Mouse (Mus musculus) E14TG2a.4 (cell line): ENCODE results near the gene Eme2.
A peak's percentile ranks its signal among the peaks of the same experiment; 100 is the strongest.
"Not testable (repeated sequence)": the region's sequence is repeated elsewhere in the genome, so short reads cannot be mapped to it uniquely, and the experiment has no call there.

Experiments
- H3K27me3 ChIP-seq: 2 replicates; pipeline ENCODE4 v1.6.1; 2014; ENCODE audit warnings: low read length, control low read depth; ENCODE audit not compliant: insufficient read depth
- H3K36me3 ChIP-seq: 2 replicates; pipeline ENCODE4 v1.6.1; 2014; ENCODE audit warnings: low read length, control low read depth; ENCODE audit not compliant: insufficient read depth
- H3K4me1 ChIP-seq: replicated peaks from 2 replicates; pipeline ENCODE4 v1.6.1; 2014; ENCODE audit warnings: low read depth, low read length, control low read depth
- H3K4me3 ChIP-seq: replicated peaks from 2 replicates; pipeline ENCODE4 v1.5.1; 2014; ENCODE audit warnings: mild to moderate bottlenecking, low read length
- H3K9me3 ChIP-seq: 2 replicates; pipeline ENCODE4 v1.6.1; 2014; ENCODE audit warnings: low read length, control low read depth
- CTCF ChIP-seq: conservative IDR thresholded peaks from 2 replicates; pipeline ENCODE4 v1.5.1; 2014; ENCODE audit warnings: low read length
- NANOG ChIP-seq: IDR thresholded peaks from 2 replicates; pipeline ENCODE4 v1.6.1; 2014; ENCODE audit warnings: borderline replicate concordance, low read length, mixed read lengths
- POU5F1 ChIP-seq: IDR thresholded peaks from 2 replicates; pipeline ENCODE4 v1.6.1; 2014; ENCODE audit warnings: low read length, borderline replicate concordance

The Eme2 gene

DNA sequence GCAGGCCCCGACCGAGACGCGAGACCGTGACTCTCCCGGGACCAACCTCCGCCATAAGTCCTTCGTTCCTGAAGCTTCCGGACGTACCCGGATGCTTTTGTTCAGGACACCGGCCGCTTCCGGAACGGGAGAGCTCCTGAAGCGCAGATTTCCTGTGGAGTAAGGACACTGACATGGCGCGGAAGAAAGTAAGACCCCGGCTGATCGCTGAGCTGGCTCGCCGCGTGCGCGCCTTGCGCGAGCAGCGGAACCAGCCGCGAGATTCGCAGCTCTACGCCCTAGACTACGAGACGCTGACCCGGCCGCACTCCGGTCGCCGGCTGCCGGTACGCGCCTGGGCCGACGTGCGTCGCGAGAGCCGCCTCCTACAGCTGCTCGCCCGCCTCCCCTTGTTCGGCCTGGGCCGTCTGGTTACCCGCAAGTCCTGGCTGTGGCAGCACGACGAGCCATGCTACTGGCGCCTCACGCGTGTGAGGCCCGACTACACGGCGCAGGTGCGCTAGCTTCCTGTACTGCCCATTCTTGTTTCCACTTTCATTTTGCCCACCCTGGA, at the start of gene Eme2, which contains the start of gene Mrps34:
TSS of gene Eme2 (minus strand) at position 93 of the 553 bp plus-strand sequence.
TSS of gene Mrps34 (plus strand) at position 122 of the 553 bp plus-strand sequence.
- Histone ChIP-seq H3K4me1 (peaks cover 74% of the 10 kb centered on the region), H3K9me3 (no peaks in the 10 kb centered on the region), H3K36me3 (peaks cover 82% of the 10 kb centered on the region), H3K27me3 (no peaks in the 10 kb centered on the region), H3K4me3 (peak within 1 kb of the TSS; percentile 94)
- no peak for TF ChIP-seq NANOG
- TF ChIP-seq POU5F1 = no peak
- TF ChIP-seq CTCF = no peak

DNA sequence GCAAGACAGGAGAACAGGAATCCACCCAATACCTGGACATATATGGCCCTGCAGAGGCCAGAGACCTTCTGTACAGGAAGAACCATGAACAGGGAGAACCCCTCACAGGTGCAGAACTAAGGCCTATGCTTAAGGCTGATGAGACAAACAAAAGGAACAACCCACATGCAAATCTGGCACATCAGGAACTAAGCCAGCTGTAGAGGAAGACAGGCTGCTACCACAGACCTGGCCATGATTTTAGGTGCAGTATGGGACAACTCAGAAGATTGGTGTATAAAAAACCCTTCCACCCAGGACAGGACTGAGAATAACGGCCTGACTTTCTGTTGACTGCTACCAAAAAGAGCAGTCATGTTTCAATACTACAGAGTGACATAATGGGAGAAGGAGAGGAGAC, 48.7 kb upstream of the Eme2 start:
- H3K9me3 ChIP-seq, H3K4me3 ChIP-seq, H3K27me3 ChIP-seq: not testable (repeated sequence)
- Histone ChIP-seq H3K4me1 (peaks cover 19% of the 10 kb centered on the region), H3K36me3 (peaks cover 82% of the 10 kb centered on the region)

DNA sequence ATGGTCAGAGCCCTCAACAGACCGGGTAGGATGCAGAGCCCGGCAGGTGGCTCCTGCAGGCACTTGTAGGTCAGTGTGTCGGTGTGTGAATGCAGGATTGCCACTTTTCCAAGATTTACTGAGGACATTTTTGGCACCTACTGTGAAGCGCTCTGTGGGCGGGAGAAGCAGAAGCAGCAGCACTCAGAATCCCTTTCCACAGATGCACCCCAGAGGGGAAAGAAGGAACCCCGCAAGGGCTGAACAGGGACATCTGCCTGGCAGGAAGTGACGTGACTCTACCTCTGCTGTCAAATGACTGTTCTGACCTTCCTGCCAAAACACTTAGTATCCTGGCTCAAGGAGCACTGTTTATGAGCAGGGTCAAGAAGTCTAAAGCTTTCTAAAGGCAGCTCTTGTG, 48.1 kb upstream of the Eme2 start:
- Histone ChIP-seq H3K9me3 (no peaks in the 10 kb centered on the region), H3K4me3 (peak overlapping the region; percentile 37), H3K4me1 (peaks cover 17% of the 10 kb centered on the region), H3K36me3 (peaks cover 77% of the 10 kb centered on the region), H3K27me3 (no peaks in the 10 kb centered on the region)
- TF ChIP-seq CTCF (no peak), NANOG (no peak), POU5F1 (no peak)

DNA sequence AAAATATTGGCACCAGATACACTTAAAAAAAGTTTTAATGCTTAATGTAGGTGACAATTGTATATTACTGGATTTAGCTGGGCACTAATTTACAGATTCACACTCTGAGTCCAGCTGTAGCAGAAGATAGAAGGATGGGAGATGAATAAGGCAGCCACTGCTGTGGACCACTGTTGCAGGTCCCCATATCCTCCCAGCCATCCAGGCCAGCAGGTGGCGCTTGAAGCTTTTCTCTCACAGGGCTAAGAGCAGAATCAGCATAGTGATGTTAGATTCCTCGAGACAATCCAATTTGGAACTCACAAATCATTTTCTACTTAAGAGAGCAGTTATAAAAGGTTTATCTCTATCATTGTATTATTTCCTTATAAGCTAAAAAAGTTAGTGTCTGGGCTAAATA, 47.6 kb upstream of the Eme2 start:
- not testable (repeated sequence) for H3K4me3 ChIP-seq, H3K9me3 ChIP-seq, H3K27me3 ChIP-seq
- H3K4me1 ChIP-seq = peaks cover 17% of the 10 kb centered on the region
- H3K36me3 ChIP-seq = peaks cover 71% of the 10 kb centered on the region
- peak; percentile 47 for TF ChIP-seq CTCF

DNA sequence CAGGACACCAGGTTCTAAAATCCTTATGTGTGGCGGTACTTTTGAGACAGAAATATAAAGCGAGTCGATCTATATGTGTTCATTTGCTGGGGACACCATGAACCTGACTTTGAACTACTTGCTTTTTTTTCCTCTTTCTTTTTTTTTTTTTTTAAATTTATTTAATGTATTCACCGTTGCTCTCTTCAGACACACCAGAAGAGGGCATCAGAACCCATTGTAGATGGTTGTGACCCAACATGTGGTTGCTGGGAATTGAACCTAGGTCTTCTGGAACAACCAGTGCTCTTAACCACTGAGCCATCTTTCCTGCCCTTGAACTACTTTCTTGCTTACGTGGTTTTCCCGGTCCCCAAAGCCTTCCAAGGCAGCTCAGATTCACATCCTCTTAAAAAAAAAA, 42.4 kb upstream of the Eme2 start:
- Histone ChIP-seq H3K27me3 (no peaks in the 10 kb centered on the region), H3K36me3 (peaks cover 52% of the 10 kb centered on the region), H3K4me1 (peaks cover 16% of the 10 kb centered on the region), H3K9me3 (no peaks in the 10 kb centered on the region), H3K4me3 (peak overlapping the region; percentile 96)
- TF ChIP-seq NANOG (no peak), POU5F1 (no peak), CTCF (no peak)

DNA sequence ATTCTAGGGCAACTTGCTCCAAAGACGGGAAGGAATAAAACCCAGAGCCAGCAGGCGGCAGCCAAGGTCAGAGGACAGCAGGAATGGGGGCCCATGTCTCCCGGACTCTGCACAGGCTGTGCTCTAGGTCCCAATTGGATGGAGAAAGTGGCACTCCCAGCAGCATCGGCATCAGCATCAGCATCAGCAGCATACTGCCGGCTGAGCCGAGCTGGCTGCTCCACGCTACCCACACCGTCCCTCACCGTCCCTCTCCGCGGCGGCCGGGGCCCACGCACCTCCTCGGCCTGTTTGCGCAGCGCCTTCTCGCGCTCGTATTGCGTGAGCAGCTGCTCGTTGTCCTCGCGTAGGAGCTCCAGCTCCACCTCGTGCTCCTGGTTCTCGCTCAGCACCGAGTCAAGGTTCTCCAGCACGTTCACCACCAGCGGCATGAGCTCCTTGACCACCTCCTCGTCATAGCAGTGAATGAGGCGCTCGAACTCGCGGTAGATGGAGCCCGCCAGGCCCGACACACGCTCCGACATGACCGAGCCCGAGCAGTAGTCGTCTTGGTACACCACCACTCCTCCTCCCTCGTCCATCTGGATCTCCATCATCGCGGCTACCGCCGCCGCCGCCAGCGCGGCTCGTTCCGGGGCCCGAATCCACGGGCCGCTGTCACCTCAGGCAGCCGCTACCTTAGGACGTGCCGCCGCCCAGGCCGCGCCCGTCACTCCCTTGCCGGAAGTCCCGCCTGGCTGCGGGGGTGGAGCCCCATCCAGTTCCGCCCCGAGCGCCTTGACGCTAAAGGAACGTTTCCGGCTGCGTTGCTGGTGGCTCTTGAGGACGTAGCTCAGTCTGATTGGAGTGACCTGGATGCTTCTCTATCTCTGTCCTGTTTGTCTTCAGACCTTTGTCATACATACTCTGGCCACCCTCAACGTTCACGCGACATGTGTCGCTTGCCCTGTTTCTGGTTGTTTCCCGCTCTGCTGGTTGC, 41.7 kb upstream of the Eme2 start, which contains the start of gene Mapk8ip3:
TSS of gene Mapk8ip3 (minus strand) at position 719 of the 979 bp plus-strand sequence.
- Histone ChIP-seq H3K27me3 (no peaks in the 10 kb centered on the region), H3K9me3 (no peaks in the 10 kb centered on the region), H3K4me1 (peaks cover 16% of the 10 kb centered on the region), H3K4me3 (peak within 1 kb of the TSS; percentile 96), H3K36me3 (peaks cover 49% of the 10 kb centered on the region)
- TF ChIP-seq CTCF (no peak), NANOG (no peak), POU5F1 (no peak)

DNA sequence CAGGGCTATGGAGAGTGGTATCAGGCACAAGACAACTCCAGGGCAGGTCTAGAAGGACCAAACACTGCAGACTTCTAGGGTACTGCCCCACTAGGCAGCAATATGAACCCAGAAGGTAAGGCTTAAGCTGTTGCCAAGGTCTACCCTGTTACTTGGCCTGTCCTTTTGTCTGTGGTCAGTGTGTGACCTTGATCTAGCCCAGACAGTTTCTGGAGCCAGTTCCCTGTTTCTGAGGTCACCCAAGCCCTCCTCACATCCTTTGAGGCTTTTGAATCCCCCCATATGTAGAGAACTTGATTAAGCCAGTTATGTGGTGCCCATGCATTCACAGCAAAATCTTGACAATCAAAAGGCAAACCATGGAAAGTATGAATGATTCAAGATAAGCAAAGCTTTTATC, 40.8 kb upstream of the Eme2 start:
- Histone ChIP-seq H3K27me3 (no peaks in the 10 kb centered on the region), H3K4me1 (peaks cover 16% of the 10 kb centered on the region), H3K4me3 (peak overlapping the region; percentile 96), H3K36me3 (peaks cover 41% of the 10 kb centered on the region), H3K9me3 (no peaks in the 10 kb centered on the region)
- no peak for TF ChIP-seq NANOG
- no peak for TF ChIP-seq CTCF
- TF ChIP-seq POU5F1 = no peak

DNA sequence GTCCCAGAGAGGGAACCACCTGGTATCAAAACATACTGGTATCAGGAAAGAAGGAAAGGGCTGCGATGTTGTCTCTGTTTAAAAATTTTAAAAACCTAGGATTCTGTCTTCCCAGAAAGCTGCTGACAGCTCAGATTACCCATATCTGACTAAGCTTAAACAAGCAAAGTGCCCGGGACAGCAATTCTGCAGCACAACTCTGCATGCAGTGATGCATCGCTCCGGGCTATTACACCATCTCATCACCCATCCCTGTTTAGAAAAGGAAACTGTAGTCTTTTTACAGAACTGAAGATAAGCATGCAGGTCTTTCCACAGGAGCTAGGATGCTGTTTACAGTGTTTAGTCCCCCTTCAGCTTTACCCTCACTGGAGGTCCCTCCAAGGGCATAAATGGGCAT, 40.0 kb upstream of the Eme2 start:
- H3K36me3 ChIP-seq = peaks cover 35% of the 10 kb centered on the region
- H3K27me3 ChIP-seq = no peaks in the 10 kb centered on the region
- no peaks in the 10 kb centered on the region for H3K9me3 ChIP-seq
- peaks cover 16% of the 10 kb centered on the region for H3K4me1 ChIP-seq
- no peak for TF ChIP-seq NANOG
- TF ChIP-seq POU5F1 = no peak
- no peak for TF ChIP-seq CTCF
- no peak overlapping the region for H3K4me3 ChIP-seq

DNA sequence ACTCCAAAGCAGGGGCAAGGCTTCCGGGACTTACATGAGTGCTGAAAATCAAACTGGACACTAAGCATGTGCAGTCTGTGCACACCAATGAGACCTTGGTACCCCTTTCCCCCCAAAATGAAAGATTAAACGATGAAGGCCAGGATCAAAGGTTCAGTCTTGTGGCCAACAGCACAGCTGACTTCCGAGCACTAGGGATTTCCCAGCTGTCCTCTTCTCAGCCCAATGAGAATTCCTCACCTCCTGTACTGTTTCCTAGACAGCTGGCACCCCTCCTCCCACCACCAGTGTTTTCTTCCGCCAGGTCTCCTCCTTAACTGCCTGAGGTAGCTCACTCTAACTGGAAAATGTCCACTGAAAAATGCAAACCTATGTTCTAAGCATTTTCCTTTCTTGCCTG, 38.3 kb upstream of the Eme2 start:
- peaks cover 37% of the 10 kb centered on the region for H3K36me3 ChIP-seq
- no peaks in the 10 kb centered on the region for H3K27me3 ChIP-seq

More for the DNA sequence above, 38.3 kb upstream of the Eme2 start:
- no peak for TF ChIP-seq POU5F1
- Histone ChIP-seq H3K9me3 (no peaks in the 10 kb centered on the region), H3K4me3 (no peak overlapping the region), H3K4me1 (peaks cover 29% of the 10 kb centered on the region)
